Mouse (Mus musculus): ENCODE results near the gene Iltifb. TPM values are rescaled to one million over a fixed set of nuclear protein-coding genes. Genes with fewer than 3 reads are reported as not detected.
"Not testable (repeated sequence)": the region's sequence is repeated elsewhere in the genome, so short reads cannot be mapped to it uniquely, and the experiment has no call there.

Iltifb gene
- polyA plus RNA-seq, 1 experiment = 39.4 TPM

DNA sequence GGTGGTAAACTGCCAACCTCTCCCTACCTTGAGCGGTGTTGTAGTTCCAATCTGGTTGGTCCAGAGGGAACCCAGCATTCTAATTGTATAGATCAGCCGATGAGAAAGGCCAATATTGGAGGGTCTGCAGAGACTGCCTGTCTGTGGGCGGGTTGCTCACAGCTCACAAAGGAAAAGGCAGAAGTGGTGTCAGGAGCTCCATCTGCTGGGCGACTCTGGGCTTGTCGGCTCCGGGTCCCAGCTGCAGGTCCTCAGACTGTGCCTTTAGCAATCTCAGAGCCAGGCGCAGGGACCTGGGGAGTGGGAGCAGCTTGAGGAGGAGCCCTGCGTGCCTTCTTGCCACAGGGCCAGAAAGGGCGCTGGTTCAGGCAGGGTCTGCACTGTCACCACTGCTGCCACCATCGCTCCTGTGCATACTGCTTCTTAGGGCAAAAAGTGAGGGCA lies 44.0 kb downstream of the Iltifb start:
- TF ChIP-seq POLR2A (IDR thresholded peaks at IDR 0.05; ENCODE audit: borderline replicate concordance, insufficient read depth, low read length) (no peak), CTCF (IDR thresholded peaks at IDR 0.05; ENCODE audit: borderline replicate concordance, insufficient read depth, low read depth, low read length) (0 out of 2 replicates have a peak, but pooled peaks have one; percentile 26)
- Histone ChIP-seq H3K27ac (ENCODE audit: insufficient read depth, low read length) (no peak overlapping the region), H3K4me1 (ENCODE audit: control insufficient read depth, insufficient read depth, low read length) (no peaks in the 10 kb centered on the region), H3K4me3 (replicated peaks; ENCODE audit: insufficient read depth, low read depth, low read length) (no peak overlapping the region), H3K27me3 (ENCODE audit: control insufficient read depth, insufficient read depth, low read length) (no peaks in the 10 kb centered on the region)
- peak; percentile 8 to 14 for DNase-seq
- 15% methylated on average over 10 of the region's 10 CpGs for WGBS

DNA sequence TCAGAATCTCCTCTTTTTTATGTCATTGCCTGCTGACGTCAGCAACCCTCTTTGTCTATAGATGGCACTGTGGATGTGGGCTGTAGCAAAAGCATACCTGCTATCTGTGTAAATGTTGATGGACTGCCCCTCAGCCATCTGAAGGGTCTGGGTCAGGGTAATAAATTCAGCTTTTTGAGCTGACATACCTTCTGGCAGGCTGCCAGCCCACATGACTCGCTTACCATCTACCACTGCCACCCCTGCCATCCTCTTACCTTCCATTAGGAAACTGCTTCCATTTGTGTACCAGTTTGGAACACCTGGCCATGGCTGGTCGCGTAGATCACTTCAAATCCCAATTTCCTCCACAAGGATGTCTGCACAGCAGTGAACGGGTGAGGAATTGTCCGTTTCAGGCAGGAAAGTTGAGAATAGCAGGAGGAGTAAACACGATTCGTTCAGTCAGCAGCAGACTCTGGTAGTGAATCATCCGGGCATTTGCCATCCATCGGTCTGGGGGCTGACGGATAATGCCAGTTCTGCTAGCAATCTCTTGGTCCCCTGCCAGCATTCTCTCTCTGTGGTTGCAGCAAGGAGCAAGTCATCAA lies 45.7 kb downstream of the Iltifb start:
- H3K4me1 ChIP-seq (ENCODE audit: control insufficient read depth, insufficient read depth, low read length); H3K4me3 ChIP-seq (replicated peaks; ENCODE audit: insufficient read depth, low read depth, low read length); H3K27me3 ChIP-seq (ENCODE audit: control insufficient read depth, insufficient read depth, low read length); H3K27ac ChIP-seq (ENCODE audit: insufficient read depth, low read length): not testable (repeated sequence)
- 16% methylated on average over 11 of the region's 11 CpGs for WGBS
- peak; percentile 3 to 13 for DNase-seq

- not testable (repeated sequence) for H3K4me3 ChIP-seq (replicated peaks; ENCODE audit: insufficient read depth, low read depth, low read length); H3K27me3 ChIP-seq (ENCODE audit: control insufficient read depth, insufficient read depth, low read length); H3K4me1 ChIP-seq (ENCODE audit: control insufficient read depth, insufficient read depth, low read length); H3K27ac ChIP-seq (ENCODE audit: insufficient read depth, low read length); DNase-seq
- WGBS = no CpG with 5 or more reads among the region's 13 CpGs
These were observed 54.2 kb downstream of the Iltifb start, which contains the start of gene Gm32717 for GRCm38 (mm10) chr10:118240680-118241079. Gene Gm32717 (minus strand): TSS chr10:118240780.

Other genes with a start within 250 kb of the Iltifb start
- gene Mdm1, start 153.2 kb downstream of the Iltifb start, polyA plus RNA-seq (2012; rRNA removed) = 15.5 and 16.2 TPM in 2 replicates
- gene Il22, start 90.1 kb downstream of the Iltifb start, polyA plus RNA-seq (2012; rRNA removed) = 5.7 and 6.2 TPM in 2 replicates
- 0.03 TPM in 1 of 2 replicates, not detected in the other for gene Gm32717, start 54.3 kb downstream of the Iltifb start, polyA plus RNA-seq (2012; rRNA removed)
- 0.03 TPM in 1 of 2 replicates, not detected in the other for gene Gm32802, start 36.4 kb downstream of the Iltifb start, polyA plus RNA-seq (2012; rRNA removed)
- not detected in 2 replicates for gene Gm9040, start 31.9 kb upstream of the Iltifb start, polyA plus RNA-seq (2012; rRNA removed)
- gene Gm9044, start 37.4 kb upstream of the Iltifb start, polyA plus RNA-seq (2012; rRNA removed) = not detected in 2 replicates
- 0.05 and 0.07 TPM in 2 replicates for gene Gm9045, start 42.8 kb upstream of the Iltifb start, polyA plus RNA-seq (2012; rRNA removed)
- gene Gm9046, start 48.2 kb upstream of the Iltifb start, polyA plus RNA-seq (2012; rRNA removed) = not detected in 2 replicates
- not detected in 2 replicates for gene Gm9048, start 53.6 kb upstream of the Iltifb start, polyA plus RNA-seq (2012; rRNA removed)
- 0.05 and 0.07 TPM in 2 replicates for gene Gm9049, start 59.1 kb upstream of the Iltifb start, polyA plus RNA-seq (2012; rRNA removed)
- gene Ifng, start 146.0 kb upstream of the Iltifb start, polyA plus RNA-seq (2012; rRNA removed) = not detected in 2 replicates